Mouse (Mus musculus): Measurements from ENCODE around the gene Sucla2. TPM values are rescaled to one million over a fixed set of nuclear protein-coding genes. Genes with fewer than 3 reads are reported as not detected.
"Not testable (repeated sequence)": the region's sequence is repeated elsewhere in the genome, so short reads cannot be mapped to it uniquely, and the experiment has no call there.

Sucla2 gene
- polyA plus RNA-seq, 1 experiment = 48.5 TPM

GRCm38 (mm10) chr14:73592166-73592565 lies 67.0 kb downstream of the Sucla2 start:
- H3K4me3 ChIP-seq (ENCODE audit: insufficient read depth, low read length) = no peak overlapping the region
- TF ChIP-seq CTCF (IDR thresholded peaks at IDR 0.05; ENCODE audit: low read depth, low read length) (no peak), POLR2A (IDR thresholded peaks at IDR 0.05; ENCODE audit: borderline replicate concordance, low read depth, low read length) (no peak)

GRCm38 (mm10) chr14:73599720-73600119 lies 74.6 kb downstream of the Sucla2 start:
- TF ChIP-seq POLR2A (IDR thresholded peaks at IDR 0.05; ENCODE audit: borderline replicate concordance, low read depth, low read length) (no peak), CTCF (IDR thresholded peaks at IDR 0.05; ENCODE audit: low read depth, low read length) (no peak)
- Histone ChIP-seq H3K27ac (ENCODE audit: insufficient read depth, low read depth, low read length) (no peak overlapping the region), H3K4me1 (ENCODE audit: control insufficient read depth, insufficient read depth, low read length) (no peaks in the 10 kb centered on the region), H3K4me3 (ENCODE audit: insufficient read depth, low read length) (no peak overlapping the region)

More at GRCm38 (mm10) chr14:73592166-73592565, 67.0 kb downstream of the Sucla2 start:
- Histone ChIP-seq H3K27ac (ENCODE audit: insufficient read depth, low read depth, low read length) (no peak overlapping the region), H3K4me1 (ENCODE audit: control insufficient read depth, insufficient read depth, low read length) (no peaks in the 10 kb centered on the region)

GRCm38 (mm10) chr14:73607732-73608131 lies 82.6 kb downstream of the Sucla2 start:
- no peaks in the 10 kb centered on the region for H3K4me1 ChIP-seq (ENCODE audit: control insufficient read depth, insufficient read depth, low read length)
- no peak for TF ChIP-seq CTCF (IDR thresholded peaks at IDR 0.05; ENCODE audit: low read depth, low read length)
- TF ChIP-seq POLR2A (IDR thresholded peaks at IDR 0.05; ENCODE audit: borderline replicate concordance, low read depth, low read length) = no peak
- H3K4me3 ChIP-seq (ENCODE audit: insufficient read depth, low read length) = no peak overlapping the region
- H3K27ac ChIP-seq (ENCODE audit: insufficient read depth, low read depth, low read length) = no peak overlapping the region

GRCm38 (mm10) chr14:73608668-73609481 lies 83.8 kb downstream of the Sucla2 start:
- Histone ChIP-seq H3K4me1 (ENCODE audit: control insufficient read depth, insufficient read depth, low read length) (no peaks in the 10 kb centered on the region), H3K27ac (ENCODE audit: insufficient read depth, low read depth, low read length) (no peak overlapping the region), H3K4me3 (ENCODE audit: insufficient read depth, low read length) (no peak overlapping the region)
- TF ChIP-seq POLR2A (IDR thresholded peaks at IDR 0.05; ENCODE audit: borderline replicate concordance, low read depth, low read length) (no peak), CTCF (IDR thresholded peaks at IDR 0.05; ENCODE audit: low read depth, low read length) (no peak)

- not testable (repeated sequence) for H3K27ac ChIP-seq (ENCODE audit: insufficient read depth, low read depth, low read length); H3K4me1 ChIP-seq (ENCODE audit: control insufficient read depth, insufficient read depth, low read length); H3K4me3 ChIP-seq (ENCODE audit: insufficient read depth, low read length)
Observed at GRCm38 (mm10) chr14:73614961-73615360, 89.8 kb downstream of the Sucla2 start.

- Histone ChIP-seq H3K4me1 (ENCODE audit: control insufficient read depth, insufficient read depth, low read length) (no peaks in the 10 kb centered on the region), H3K27ac (ENCODE audit: insufficient read depth, low read depth, low read length) (no peak overlapping the region), H3K4me3 (ENCODE audit: insufficient read depth, low read length) (no peak overlapping the region)
- TF ChIP-seq CTCF (IDR thresholded peaks at IDR 0.05; ENCODE audit: low read depth, low read length) = no peak
- TF ChIP-seq POLR2A (IDR thresholded peaks at IDR 0.05; ENCODE audit: borderline replicate concordance, low read depth, low read length) = no peak
Observed at GRCm38 (mm10) chr14:73620880-73621279, 95.8 kb downstream of the Sucla2 start.

GRCm38 (mm10) chr14:73622988-73623387 lies 97.9 kb downstream of the Sucla2 start:
- Histone ChIP-seq H3K4me3 (ENCODE audit: insufficient read depth, low read length) (no peak overlapping the region), H3K4me1 (ENCODE audit: control insufficient read depth, insufficient read depth, low read length) (no peaks in the 10 kb centered on the region), H3K27ac (ENCODE audit: insufficient read depth, low read depth, low read length) (no peak overlapping the region)
- TF ChIP-seq POLR2A (IDR thresholded peaks at IDR 0.05; ENCODE audit: borderline replicate concordance, low read depth, low read length) = no peak
- TF ChIP-seq CTCF (IDR thresholded peaks at IDR 0.05; ENCODE audit: low read depth, low read length) = no peak

GRCm38 (mm10) chr14:73625469-73625868 lies 100.3 kb downstream of the Sucla2 start:
- Histone ChIP-seq H3K27ac (ENCODE audit: insufficient read depth, low read depth, low read length) (no peak overlapping the region), H3K4me1 (ENCODE audit: control insufficient read depth, insufficient read depth, low read length) (no peaks in the 10 kb centered on the region), H3K4me3 (ENCODE audit: insufficient read depth, low read length) (no peak overlapping the region)
- TF ChIP-seq CTCF (IDR thresholded peaks at IDR 0.05; ENCODE audit: low read depth, low read length) (no peak), POLR2A (IDR thresholded peaks at IDR 0.05; ENCODE audit: borderline replicate concordance, low read depth, low read length) (no peak)

GRCm38 (mm10) chr14:73631511-73631910 lies 106.4 kb downstream of the Sucla2 start:
- TF ChIP-seq POLR2A (IDR thresholded peaks at IDR 0.05; ENCODE audit: borderline replicate concordance, low read depth, low read length) (no peak), CTCF (IDR thresholded peaks at IDR 0.05; ENCODE audit: low read depth, low read length) (no peak)
- Histone ChIP-seq H3K4me1 (ENCODE audit: control insufficient read depth, insufficient read depth, low read length) (peaks cover 6% of the 10 kb centered on the region), H3K4me3 (ENCODE audit: insufficient read depth, low read length) (no peak overlapping the region), H3K27ac (ENCODE audit: insufficient read depth, low read depth, low read length) (no peak overlapping the region)

- TF ChIP-seq CTCF (IDR thresholded peaks at IDR 0.05; ENCODE audit: low read depth, low read length) = no peak
- TF ChIP-seq POLR2A (IDR thresholded peaks at IDR 0.05; ENCODE audit: borderline replicate concordance, low read depth, low read length) = no peak
- H3K27ac ChIP-seq (ENCODE audit: insufficient read depth, low read depth, low read length) = no peak overlapping the region
Observed at GRCm38 (mm10) chr14:73632648-73633263, 107.6 kb downstream of the Sucla2 start.

More at GRCm38 (mm10) chr14:73632648-73633263, 107.6 kb downstream of the Sucla2 start:
- Histone ChIP-seq H3K4me3 (ENCODE audit: insufficient read depth, low read length) (no peak overlapping the region), H3K4me1 (ENCODE audit: control insufficient read depth, insufficient read depth, low read length) (peaks cover 6% of the 10 kb centered on the region)

Measured in bone marrow macrophage, adult 2 months (primary cell).